Mouse (Mus musculus): ENCODE measurements around the gene H2afx. TPM values are rescaled to one million over a fixed set of nuclear protein-coding genes. Genes with fewer than 3 reads are reported as not detected.
"Not testable (repeated sequence)": the region's sequence is repeated elsewhere in the genome, so short reads cannot be mapped to it uniquely, and the experiment has no call there.

The H2afx gene
- polyA plus RNA-seq, 1 experiment from 2014 or later, result 278 TPM

DNA sequence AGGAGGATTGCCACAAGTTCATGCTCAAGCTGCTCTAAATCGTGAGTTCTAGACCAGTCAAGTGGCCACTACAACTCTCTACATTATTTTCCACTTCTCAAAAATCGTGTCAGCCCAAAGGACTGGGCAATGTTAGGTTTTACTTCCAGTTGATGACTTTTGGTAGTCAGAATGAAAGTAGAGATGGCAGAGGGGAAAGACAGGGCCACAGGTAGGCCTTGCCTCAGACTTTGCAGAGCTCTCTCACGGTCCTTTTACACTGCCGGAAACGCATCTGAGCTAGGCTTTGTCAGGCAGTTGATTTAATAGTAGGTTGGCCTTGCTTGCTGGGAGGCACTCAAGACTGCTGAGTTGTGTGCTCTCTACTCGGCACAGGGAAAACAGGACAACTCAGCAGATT is 10.3 kb upstream of the H2afx start:
- no peak for ATAC-seq
- 74% methylated on average over 6 of the region's 6 CpGs for WGBS
- no peaks in the 10 kb centered on the region for H3K27me3 ChIP-seq (replicated peaks; ENCODE audit: control insufficient read depth, insufficient read depth, low read length)
- no peak overlapping the region for H3K9ac ChIP-seq (ENCODE audit: low read depth, low read length)
- no peak overlapping the region for H3K27ac ChIP-seq (ENCODE audit: low read length)
- H3K9me3 ChIP-seq (ENCODE audit: control insufficient read depth, low read length), result no peaks in the 10 kb centered on the region
- H3K4me3 ChIP-seq (ENCODE audit: low read length), result no peak overlapping the region
- H3K36me3 ChIP-seq (ENCODE audit: control insufficient read depth, insufficient read depth, low read length), result no peaks in the 10 kb centered on the region
- no peak overlapping the region for H3K4me2 ChIP-seq (ENCODE audit: low read depth, low read length)
- peaks cover 13% of the 10 kb centered on the region for H3K4me1 ChIP-seq (ENCODE audit: control insufficient read depth, insufficient read depth, low read length)

DNA sequence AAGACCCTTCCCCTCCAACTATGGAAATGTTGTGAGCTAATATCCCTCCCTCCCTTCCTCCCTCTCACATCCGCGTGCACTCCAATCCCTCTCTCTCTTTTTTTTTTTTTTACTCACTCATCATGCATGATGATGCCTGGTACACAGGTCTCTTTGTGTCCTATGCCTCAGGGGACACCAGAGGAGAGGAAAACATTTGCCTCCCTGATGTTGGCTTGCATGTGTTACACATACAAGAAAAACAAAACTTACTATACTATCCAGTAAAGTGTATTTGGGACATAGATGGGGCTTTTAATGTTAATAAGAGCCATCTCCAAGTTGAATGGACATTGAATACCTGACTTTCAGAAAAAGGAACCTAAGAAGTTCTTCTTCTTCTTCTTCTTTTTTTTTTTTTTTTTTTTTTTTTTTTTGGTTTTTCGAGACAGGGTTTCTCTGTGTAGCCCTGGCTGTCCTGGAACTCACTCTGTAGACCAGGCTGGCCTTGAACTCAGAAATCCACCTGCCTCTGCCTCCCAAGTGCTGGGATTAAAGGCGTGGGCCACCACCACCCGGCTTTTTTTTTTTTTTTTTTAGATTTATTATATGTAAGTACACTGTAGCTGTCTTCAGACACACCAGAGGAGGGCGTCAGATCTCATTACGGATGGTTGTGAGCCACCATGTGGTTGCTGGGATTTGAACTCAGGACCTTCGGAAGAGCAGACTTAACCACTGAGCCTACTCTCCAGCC is 9.3 kb upstream of the H2afx start:
- H3K4me1 ChIP-seq (ENCODE audit: control insufficient read depth, insufficient read depth, low read length), result peaks cover 13% of the 10 kb centered on the region
- WGBS, result 62% methylated on average over 7 of the region's 8 CpGs
- H3K27ac ChIP-seq (ENCODE audit: low read length), result peak overlapping the region; percentile 96
- not testable (repeated sequence) for ATAC-seq; H3K27me3 ChIP-seq (replicated peaks; ENCODE audit: control insufficient read depth, insufficient read depth, low read length); H3K9me3 ChIP-seq (ENCODE audit: control insufficient read depth, low read length); H3K9ac ChIP-seq (ENCODE audit: low read depth, low read length); H3K36me3 ChIP-seq (ENCODE audit: control insufficient read depth, insufficient read depth, low read length)
- H3K4me3 ChIP-seq (ENCODE audit: low read length), result peak overlapping the region; percentile 81; the same call in 1 of the 2 replicates
- H3K4me2 ChIP-seq (ENCODE audit: low read depth, low read length), result peak overlapping the region; percentile 81

DNA sequence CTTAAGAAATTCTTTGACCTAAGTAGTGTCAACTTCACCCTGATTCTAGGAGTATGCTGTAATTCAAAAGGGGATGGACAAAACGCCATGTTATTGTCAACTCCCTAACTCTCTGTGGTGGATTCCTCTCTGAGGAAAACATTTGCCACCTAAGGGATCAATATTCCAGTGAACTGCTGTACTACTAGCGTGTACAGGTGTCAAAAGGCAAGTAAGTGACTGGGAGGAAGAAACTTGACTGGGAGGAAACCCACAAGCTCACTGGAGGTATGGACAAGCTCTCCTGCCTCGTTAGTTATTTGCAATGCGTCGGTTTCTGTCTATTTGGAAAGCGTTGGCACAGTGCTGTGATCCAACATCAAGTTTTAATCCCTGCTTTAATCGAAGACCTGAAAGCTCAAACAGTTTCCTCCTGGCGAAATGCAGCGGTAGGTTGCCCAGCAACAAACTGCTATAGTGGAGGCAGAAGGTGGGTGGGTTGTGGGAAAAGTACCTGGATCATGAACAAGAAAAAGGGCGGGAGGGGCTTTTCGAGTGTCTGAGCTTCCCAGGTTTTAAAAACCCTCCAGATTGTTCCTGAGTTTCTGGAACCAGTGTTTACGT is 8.6 kb upstream of the H2afx start, which contains the start of gene Dpagt1:
TSS of gene Dpagt1 (plus strand) at position 252 of the 603 bp plus-strand sequence.
- peak; percentile 53 for ATAC-seq
- Histone ChIP-seq H3K4me3 (ENCODE audit: low read length) (peak within 1 kb of the TSS; percentile 81), H3K27me3 (replicated peaks; ENCODE audit: control insufficient read depth, insufficient read depth, low read length) (no peaks in the 10 kb centered on the region), H3K36me3 (ENCODE audit: control insufficient read depth, insufficient read depth, low read length) (no peaks in the 10 kb centered on the region), H3K27ac (ENCODE audit: low read length) (peak within 1 kb of the TSS; percentile 96), H3K9me3 (ENCODE audit: control insufficient read depth, low read length) (no peaks in the 10 kb centered on the region), H3K4me2 (ENCODE audit: low read depth, low read length) (peak within 1 kb of the TSS; percentile 81), H3K9ac (ENCODE audit: low read depth, low read length) (peak within 1 kb of the TSS; percentile 91), H3K4me1 (ENCODE audit: control insufficient read depth, insufficient read depth, low read length) (peaks cover 11% of the 10 kb centered on the region)
- WGBS, result 2% methylated on average over 12 of the region's 12 CpGs

DNA sequence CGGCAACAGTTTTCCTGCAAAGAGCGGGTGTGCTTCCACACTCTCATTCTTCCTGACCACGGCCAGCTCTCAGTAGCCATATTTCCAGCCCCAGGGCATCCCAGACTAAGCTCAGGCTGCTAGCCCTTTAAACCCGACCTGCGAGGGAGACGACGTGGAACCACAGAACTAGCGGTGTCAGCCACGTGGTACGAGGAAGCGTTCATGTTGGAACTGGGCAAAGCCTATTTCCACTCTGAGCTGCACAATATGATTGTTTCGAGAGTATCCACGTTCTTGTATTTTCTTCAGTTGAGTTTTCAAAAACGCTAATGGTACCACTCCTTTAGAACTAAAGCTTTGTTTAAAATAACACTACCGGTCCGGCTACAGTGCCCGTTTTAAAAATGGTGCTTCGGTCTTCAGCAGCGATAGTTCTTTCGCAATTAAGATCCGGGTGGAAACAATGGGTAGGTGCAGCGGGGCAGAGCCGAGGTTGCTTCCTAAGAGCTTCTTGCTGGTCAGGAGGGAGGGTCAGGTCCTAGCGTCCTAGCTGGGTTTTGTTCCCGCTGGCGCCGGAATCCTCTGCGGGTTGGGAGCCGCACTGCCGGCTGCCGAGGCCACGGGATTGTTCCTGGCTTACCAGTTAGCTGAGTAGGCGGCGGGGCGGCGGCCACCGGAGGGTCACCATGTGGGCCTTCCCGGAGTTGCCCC is 8.0 kb upstream of the H2afx start:
- Histone ChIP-seq H3K4me1 (ENCODE audit: control insufficient read depth, insufficient read depth, low read length) (peaks cover 10% of the 10 kb centered on the region), H3K4me2 (ENCODE audit: low read depth, low read length) (peak overlapping the region; percentile 81), H3K36me3 (ENCODE audit: control insufficient read depth, insufficient read depth, low read length) (peaks cover 2% of the 10 kb centered on the region; the same call in 1 of the 2 replicates), H3K9me3 (ENCODE audit: control insufficient read depth, low read length) (no peaks in the 10 kb centered on the region), H3K27me3 (replicated peaks; ENCODE audit: control insufficient read depth, insufficient read depth, low read length) (no peaks in the 10 kb centered on the region), H3K9ac (ENCODE audit: low read depth, low read length) (peak overlapping the region; percentile 91), H3K4me3 (ENCODE audit: low read length) (peak overlapping the region; percentile 81), H3K27ac (ENCODE audit: low read length) (peak overlapping the region; percentile 96)
- ATAC-seq, result peak; percentile 94
- WGBS, result under 1% methylated on average over 38 of the region's 38 CpGs

DNA sequence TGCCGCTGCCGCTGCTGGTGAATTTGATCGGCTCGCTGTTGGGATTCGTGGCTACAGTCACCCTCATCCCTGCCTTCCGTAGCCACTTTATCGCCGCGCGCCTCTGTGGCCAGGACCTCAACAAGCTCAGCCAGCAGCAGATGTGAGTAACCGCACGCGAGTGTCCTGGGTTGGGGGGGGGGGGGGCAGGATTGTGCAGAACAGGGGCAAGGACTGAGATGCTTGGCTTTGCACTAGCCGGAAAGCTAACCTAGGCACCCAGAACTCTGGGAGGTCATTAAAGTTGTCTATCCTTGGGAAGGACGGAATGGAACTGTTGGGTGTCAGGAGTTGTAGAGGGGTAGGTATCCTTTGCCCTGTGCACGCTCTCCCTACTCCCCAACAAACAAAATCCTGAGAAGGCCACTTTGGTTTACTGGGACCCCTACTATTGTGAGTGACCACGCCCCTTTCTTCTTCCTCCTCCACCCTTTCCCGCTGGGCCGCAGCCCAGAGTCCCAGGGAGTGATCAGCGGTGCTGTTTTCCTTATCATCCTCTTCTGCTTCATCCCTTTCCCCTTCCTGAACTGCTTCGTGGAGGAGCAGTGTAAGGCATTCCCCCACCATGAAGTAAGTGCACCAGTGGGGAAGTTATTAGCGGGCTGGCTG is 7.3 kb upstream of the H2afx start:
- WGBS, result 1% methylated on average over 22 of the region's 22 CpGs
- peaks cover 7% of the 10 kb centered on the region; the same call in 1 of the 2 replicates for H3K36me3 ChIP-seq (ENCODE audit: control insufficient read depth, insufficient read depth, low read length)
- H3K9me3 ChIP-seq (ENCODE audit: control insufficient read depth, low read length), result no peaks in the 10 kb centered on the region
- ATAC-seq, result peak; percentile 51
- H3K4me3 ChIP-seq (ENCODE audit: low read length), result peak overlapping the region; percentile 81
- peak overlapping the region; percentile 81 for H3K4me2 ChIP-seq (ENCODE audit: low read depth, low read length)
- H3K9ac ChIP-seq (ENCODE audit: low read depth, low read length), result peak overlapping the region; percentile 91
- peaks cover 10% of the 10 kb centered on the region for H3K4me1 ChIP-seq (ENCODE audit: control insufficient read depth, insufficient read depth, low read length)
- H3K27ac ChIP-seq (ENCODE audit: low read length), result peak overlapping the region; percentile 96
- no peaks in the 10 kb centered on the region for H3K27me3 ChIP-seq (replicated peaks; ENCODE audit: control insufficient read depth, insufficient read depth, low read length)

DNA sequence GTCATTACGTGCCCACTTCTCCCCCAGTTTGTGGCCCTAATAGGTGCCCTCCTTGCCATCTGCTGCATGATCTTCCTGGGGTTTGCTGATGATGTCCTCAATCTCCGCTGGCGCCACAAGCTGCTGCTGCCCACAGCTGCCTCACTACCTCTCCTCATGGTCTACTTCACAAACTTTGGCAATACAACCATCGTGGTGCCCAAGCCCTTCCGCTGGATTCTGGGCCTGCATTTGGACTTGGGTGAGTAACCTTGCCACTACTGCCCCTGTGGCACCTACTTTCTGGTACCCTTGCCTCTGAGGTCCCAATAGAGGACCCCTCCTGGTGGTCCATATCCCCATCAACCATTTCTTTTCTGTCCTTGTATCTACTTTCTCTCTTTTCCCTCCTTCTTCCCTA is 6.6 kb upstream of the H2afx start:
- H3K9ac ChIP-seq (ENCODE audit: low read depth, low read length), result 0 out of 2 replicates have a peak overlapping the region, but pooled peaks have one; percentile 91
- H3K9me3 ChIP-seq (ENCODE audit: control insufficient read depth, low read length), result no peaks in the 10 kb centered on the region
- 87% methylated on average over 5 of the region's 5 CpGs for WGBS
- no peaks in the 10 kb centered on the region for H3K27me3 ChIP-seq (replicated peaks; ENCODE audit: control insufficient read depth, insufficient read depth, low read length)
- H3K27ac ChIP-seq (ENCODE audit: low read length), result no peak overlapping the region
- peak overlapping the region; percentile 81 for H3K4me3 ChIP-seq (ENCODE audit: low read length)
- H3K4me2 ChIP-seq (ENCODE audit: low read depth, low read length), result peak overlapping the region; percentile 81
- no peak for ATAC-seq
- H3K36me3 ChIP-seq (ENCODE audit: control insufficient read depth, insufficient read depth, low read length), result peaks cover 13% of the 10 kb centered on the region
- H3K4me1 ChIP-seq (ENCODE audit: control insufficient read depth, insufficient read depth, low read length), result peaks cover 10% of the 10 kb centered on the region

DNA sequence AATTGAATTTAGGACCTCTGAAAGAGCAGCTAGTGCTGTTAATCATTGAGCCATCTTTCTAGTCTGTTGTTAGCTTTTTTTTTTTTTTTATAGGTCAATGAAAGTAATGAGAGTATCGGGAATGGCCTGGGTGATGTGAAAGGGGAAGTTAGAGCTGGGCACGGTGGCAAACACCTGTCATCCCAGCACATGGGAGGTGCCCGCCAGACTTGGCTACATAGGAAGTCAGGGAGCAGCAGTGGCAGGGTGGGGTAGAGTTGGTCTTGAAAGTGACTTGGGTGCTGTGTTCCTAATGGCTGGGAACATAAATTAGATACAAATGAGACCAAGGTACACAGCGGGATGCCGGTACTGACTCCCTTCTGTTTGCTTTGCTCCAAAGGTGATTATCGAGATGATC is 3.8 kb upstream of the H2afx start:
- H3K4me3 ChIP-seq (ENCODE audit: low read length), result no peak overlapping the region
- no peaks in the 10 kb centered on the region for H3K9me3 ChIP-seq (ENCODE audit: control insufficient read depth, low read length)
- ATAC-seq, result no peak
- H3K4me2 ChIP-seq (ENCODE audit: low read depth, low read length), result no peak overlapping the region
- no peaks in the 10 kb centered on the region for H3K27me3 ChIP-seq (replicated peaks; ENCODE audit: control insufficient read depth, insufficient read depth, low read length)
- WGBS, result 87% methylated on average over 6 of the region's 6 CpGs
- peaks cover 22% of the 10 kb centered on the region for H3K36me3 ChIP-seq (ENCODE audit: control insufficient read depth, insufficient read depth, low read length)
- H3K27ac ChIP-seq (ENCODE audit: low read length), result no peak overlapping the region
- peaks cover 9% of the 10 kb centered on the region for H3K4me1 ChIP-seq (ENCODE audit: control insufficient read depth, insufficient read depth, low read length)
- no peak overlapping the region for H3K9ac ChIP-seq (ENCODE audit: low read depth, low read length)

DNA sequence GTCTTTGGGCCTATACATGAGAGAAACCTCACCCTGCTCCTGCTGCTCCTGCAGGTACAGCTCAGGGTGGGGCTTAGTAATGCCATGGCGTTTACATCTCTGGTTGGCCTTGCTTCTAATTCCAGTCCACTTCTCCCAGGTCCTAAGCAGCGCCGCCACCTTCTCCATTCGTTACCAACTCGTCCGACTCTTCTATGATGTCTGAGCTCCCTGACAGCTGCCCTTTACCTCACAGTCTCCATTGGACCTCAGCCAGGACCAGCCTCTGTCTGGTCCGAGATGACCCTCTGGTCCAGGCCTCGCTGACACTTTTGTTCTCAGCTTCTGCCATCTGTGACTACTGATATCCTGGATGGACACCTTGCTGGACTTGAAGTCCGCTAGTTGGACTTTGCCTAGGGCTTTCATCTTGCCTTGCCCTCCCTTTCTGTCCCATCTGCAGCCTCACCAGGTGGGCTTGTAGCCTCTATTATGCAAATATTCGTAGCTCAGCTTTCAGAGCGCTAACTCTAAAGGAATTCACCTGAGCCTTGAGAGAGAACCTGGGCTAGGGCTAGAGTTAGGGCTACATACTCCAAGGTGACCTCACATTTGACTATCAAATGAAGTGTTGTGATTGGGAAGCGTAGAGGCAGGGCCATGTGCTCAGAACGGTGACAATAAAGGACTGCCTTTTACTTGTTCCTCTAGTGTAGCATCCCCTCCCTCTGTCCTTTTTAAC is 1.4 kb upstream of the H2afx start:
- Histone ChIP-seq H3K36me3 (ENCODE audit: control insufficient read depth, insufficient read depth, low read length) (peaks cover 22% of the 10 kb centered on the region), H3K4me3 (ENCODE audit: low read length) (no peak overlapping the region), H3K27me3 (replicated peaks; ENCODE audit: control insufficient read depth, insufficient read depth, low read length) (no peaks in the 10 kb centered on the region)

More for the DNA sequence above, 1.4 kb upstream of the H2afx start:
- Histone ChIP-seq H3K9ac (ENCODE audit: low read depth, low read length) (no peak overlapping the region), H3K4me1 (ENCODE audit: control insufficient read depth, insufficient read depth, low read length) (peaks cover 15% of the 10 kb centered on the region), H3K9me3 (ENCODE audit: control insufficient read depth, low read length) (no peaks in the 10 kb centered on the region), H3K4me2 (ENCODE audit: low read depth, low read length) (no peak overlapping the region), H3K27ac (ENCODE audit: low read length) (no peak overlapping the region; the same call in 1 of the 2 replicates)
- ATAC-seq, result no peak
- WGBS, result 96% methylated on average over 13 of the region's 13 CpGs
